Mouse (Mus musculus) forelimb bud, embryonic 11.5 days (tissue): Measurements from ENCODE around the gene Vsig4.
"Not testable (repeated sequence)": the region's sequence is repeated elsewhere in the genome, so short reads cannot be mapped to it uniquely, and the experiment has no call there.

Experiments used
- DNase-seq: peaks from one replicate; pipeline ENCODE4 v3.0.0-alpha.2; 2012; ENCODE audit warnings: low read depth, low spot score

Gene Vsig4

DNA sequence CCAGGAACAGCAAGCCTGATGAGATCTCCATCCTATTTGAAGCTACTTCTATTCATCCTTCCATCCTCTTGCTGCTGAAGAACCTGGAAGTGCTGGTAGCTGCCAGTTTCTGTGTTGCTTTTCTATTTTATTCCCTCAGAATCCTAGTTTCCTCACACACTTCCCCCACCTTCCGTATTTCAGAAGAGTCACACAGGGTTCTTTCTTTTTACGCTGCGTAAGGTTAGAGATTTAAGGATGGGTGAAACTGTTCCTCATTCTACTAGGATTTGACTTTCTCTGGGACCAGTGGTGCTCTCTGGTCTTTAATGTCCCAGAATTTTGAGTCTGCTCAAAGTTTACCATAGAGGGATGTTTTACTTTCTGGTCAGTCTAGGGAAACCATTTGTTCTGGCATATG is at the start of gene Vsig4:
Gene Vsig4 (minus strand): TSS at position 101 of the 400 bp plus-strand sequence.
- no peak for DNase-seq

DNA sequence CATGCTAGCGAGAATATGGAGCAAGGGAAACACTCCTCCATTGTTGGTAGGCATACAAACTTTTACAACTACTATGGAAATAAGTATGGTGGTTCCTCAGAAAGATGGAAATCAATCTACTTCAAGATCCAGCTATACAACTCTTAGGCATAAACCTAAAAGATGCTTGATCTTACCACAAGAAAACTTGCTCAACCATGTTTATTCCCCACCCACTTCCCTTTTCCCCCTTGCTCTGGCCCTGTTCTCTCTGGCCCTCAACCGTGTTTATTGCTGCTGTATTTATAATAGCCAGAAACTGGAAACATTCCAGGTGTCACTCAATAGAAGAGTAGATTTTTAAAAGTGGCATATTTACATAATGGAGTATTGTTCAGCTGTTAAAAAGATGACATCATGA is 45.9 kb upstream of the Vsig4 start:
- no peak for DNase-seq

DNA sequence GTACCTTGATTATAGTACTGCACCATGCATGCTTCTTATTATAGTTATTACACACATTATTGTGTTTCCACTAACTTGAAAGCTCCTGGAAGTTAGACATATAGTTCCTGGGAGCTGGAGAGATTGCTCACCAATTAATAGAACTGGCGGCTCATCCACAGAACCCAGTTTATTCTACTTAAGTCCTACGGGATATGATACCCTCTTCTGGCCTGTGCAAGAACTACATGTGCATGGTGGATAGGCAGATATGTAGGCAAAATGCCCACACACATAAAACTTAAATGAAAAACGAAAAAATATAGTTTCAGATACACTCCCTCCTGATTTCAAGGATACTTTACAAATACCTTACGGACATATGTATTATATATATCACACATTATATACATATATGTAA is 36.5 kb upstream of the Vsig4 start:
- no peak for DNase-seq

DNA sequence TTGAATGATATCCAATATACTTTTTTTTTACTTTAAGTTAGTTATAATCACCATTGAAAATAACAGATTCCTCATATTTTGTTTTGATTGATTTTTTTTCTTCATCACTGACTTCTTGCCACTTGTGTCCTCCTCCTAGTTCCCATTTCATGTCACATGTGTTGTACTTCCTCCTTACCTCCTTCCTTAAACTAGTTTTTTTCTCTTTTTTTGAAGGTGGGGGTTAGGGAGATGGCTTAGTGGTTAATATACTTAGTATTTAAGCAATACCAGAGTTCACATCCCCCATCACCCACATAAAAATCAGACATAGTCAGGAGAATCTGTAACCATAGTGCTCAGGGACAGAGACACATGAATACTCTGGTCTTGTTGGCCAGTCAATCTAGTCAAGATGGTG is 36.7 kb downstream of the Vsig4 start:
- no peak for DNase-seq

DNA sequence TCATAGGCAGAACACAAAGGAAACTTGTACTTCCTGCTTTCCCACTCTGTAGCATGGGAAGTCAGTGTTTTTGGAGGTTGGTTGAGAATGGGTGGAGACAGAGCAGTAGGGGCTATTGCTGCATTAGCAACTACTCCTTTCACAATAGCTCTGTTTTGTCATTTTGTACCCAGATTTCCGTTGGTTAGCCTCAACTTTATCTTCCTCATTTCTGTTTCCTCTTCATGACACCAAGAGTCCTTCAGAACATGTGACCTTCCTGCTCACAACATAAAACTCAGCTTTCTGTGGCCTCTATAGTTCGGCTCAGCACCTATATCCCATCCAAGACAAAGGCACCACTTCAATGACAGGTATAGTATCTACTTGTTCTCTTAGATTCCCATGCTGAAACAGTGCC is 53.6 kb downstream of the Vsig4 start:
- DNase-seq: no peak

- DNase-seq: no peak
These were observed 54.2 kb downstream of the Vsig4 start for GRCm38 (mm10) chrX:96239037-96239436.

GRCm38 (mm10) chrX:96235775-96236174 is 57.5 kb downstream of the Vsig4 start:
- DNase-seq: no peak

- DNase-seq: no peak
These were observed 66.2 kb downstream of the Vsig4 start for GRCm38 (mm10) chrX:96227030-96227429.

DNA sequence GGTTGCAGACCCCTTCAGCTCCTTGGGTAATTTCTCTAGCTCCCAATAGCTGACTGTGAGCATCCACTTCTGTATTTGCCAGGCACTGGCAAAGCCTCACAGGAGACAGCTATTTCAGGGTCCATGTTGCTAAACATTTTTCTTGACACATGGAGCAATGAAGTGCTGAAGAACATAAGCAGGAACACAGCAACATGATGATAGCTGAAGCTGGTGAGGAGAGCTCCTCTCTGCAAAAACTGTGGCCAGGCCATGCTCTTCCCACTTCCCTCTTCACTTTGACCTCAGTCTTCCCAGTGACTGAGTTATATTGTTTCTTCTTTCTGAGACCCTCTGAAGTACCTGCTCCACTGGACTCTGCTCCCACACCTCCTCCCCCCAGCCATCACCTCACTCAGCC is 67.8 kb downstream of the Vsig4 start:
- no peak for DNase-seq

GRCm38 (mm10) chrX:96224210-96224609 is 69.0 kb downstream of the Vsig4 start:
- DNase-seq: no peak

DNA sequence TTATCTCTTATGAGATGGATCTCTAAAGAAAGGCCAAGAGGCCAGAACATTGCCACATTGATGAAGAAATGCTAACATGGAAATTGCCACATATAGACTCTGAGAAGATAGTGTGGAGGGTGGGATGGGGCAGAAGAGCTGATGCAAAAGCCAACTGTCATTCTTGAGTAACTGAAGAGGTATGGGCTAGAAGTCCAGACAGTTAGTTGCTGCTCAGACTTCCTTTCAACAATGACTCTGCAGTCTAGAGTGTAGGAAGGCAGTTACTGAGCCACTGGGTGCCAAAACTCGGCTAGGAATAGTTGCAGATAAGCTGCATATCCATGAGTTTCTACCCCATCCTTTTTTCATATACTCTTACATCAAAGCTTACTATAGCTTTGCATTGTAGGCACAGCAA is 75.2 kb downstream of the Vsig4 start:
- DNase-seq: no peak

DNA sequence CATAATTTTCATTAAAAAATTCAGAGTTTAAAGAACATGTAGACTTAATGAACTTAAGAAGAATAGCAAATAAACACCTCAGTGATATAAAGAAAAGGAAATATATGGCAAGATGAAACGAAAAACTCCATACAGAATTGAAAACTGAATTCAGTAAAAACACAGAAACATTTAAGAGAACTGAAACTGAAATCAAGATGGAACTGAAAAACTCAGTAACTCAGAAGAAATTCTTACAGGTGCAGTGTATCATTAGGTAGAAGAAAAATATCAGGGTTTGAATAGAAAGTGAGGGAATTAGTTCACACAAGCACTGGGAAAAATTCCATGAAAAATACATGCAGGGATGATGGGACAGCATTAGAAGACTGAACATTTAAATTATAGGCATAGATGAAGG is 86.4 kb downstream of the Vsig4 start:
- no peak for DNase-seq

DNA sequence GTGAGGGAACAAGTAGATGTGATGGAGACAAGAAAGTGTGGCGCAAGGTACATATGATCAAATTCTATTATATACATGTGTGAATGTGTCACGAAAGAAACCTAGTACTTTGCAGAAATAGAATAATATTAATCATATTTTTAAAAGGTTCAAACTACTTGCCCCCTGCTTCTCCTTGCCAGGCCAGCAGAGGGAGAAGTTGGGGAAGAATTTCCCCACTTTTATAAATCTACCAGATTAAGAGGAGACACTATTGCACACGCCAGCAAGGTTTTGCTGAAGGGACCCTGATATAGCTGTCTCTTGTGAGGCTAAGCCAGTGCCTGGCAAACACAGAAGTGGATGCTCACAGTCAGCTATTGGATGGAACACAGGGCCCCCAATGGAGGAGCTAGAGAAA is 88.1 kb downstream of the Vsig4 start:
- DNase-seq: not testable (repeated sequence)
